Mouse (Mus musculus): ENCODE results near the gene Lsm14b. TPM values are rescaled to one million over a fixed set of nuclear protein-coding genes. Genes with fewer than 3 reads are reported as not detected.

Gene Lsm14b
- polyA plus RNA-seq, 1 experiment from 2014 or later, result 2.0 TPM

- H3K27ac ChIP-seq, result no peak overlapping the region
- ATAC-seq (ENCODE audit: low read depth), result no peak
- H3K9ac ChIP-seq, result no peak overlapping the region
Measured at GRCm38 (mm10) chr2:180018573-180018972, 6.2 kb upstream of the Lsm14b start.

GRCm38 (mm10) chr2:180020091-180020661 lies 4.6 kb upstream of the Lsm14b start:
- no peak overlapping the region for H3K27ac ChIP-seq
- H3K27me3 ChIP-seq, result peaks cover 43% of the 10 kb centered on the region
- H3K36me3 ChIP-seq, result no peaks in the 10 kb centered on the region
- no peak for DNase-seq
- H3K9ac ChIP-seq, result no peak overlapping the region
- H3K4me3 ChIP-seq (replicated peaks), result no peak overlapping the region
- no peaks in the 10 kb centered on the region for H3K9me3 ChIP-seq (replicated peaks)
- peaks cover 9% of the 10 kb centered on the region for H3K4me1 ChIP-seq (replicated peaks)
- H3K4me2 ChIP-seq, result no peak overlapping the region
- ATAC-seq (ENCODE audit: low read depth), result no peak
- WGBS (ENCODE audit: insufficient replicate concordance), result 56% methylated on average over 7 of the region's 7 CpGs

More at GRCm38 (mm10) chr2:180018573-180018972, 6.2 kb upstream of the Lsm14b start:
- no peak overlapping the region for H3K4me2 ChIP-seq
- 71% methylated on average over 9 of the region's 9 CpGs for WGBS (ENCODE audit: insufficient replicate concordance)
- H3K4me3 ChIP-seq (replicated peaks), result no peak overlapping the region
- H3K9me3 ChIP-seq (replicated peaks), result no peaks in the 10 kb centered on the region
- H3K4me1 ChIP-seq (replicated peaks), result peaks cover 1% of the 10 kb centered on the region
- no peak for DNase-seq
- H3K36me3 ChIP-seq, result no peaks in the 10 kb centered on the region
- H3K27me3 ChIP-seq, result peaks cover 43% of the 10 kb centered on the region

- no peak overlapping the region for H3K27ac ChIP-seq
- H3K36me3 ChIP-seq, result no peaks in the 10 kb centered on the region
- H3K9ac ChIP-seq, result no peak overlapping the region
- H3K4me2 ChIP-seq, result no peak overlapping the region
- 59% methylated on average over 8 of the region's 8 CpGs for WGBS (ENCODE audit: insufficient replicate concordance)
- peaks cover 43% of the 10 kb centered on the region for H3K27me3 ChIP-seq
- peaks cover 15% of the 10 kb centered on the region for H3K4me1 ChIP-seq (replicated peaks)
- H3K4me3 ChIP-seq (replicated peaks), result no peak overlapping the region
- ATAC-seq (ENCODE audit: low read depth), result no peak
- DNase-seq, result no peak
- no peaks in the 10 kb centered on the region for H3K9me3 ChIP-seq (replicated peaks)
Measured at GRCm38 (mm10) chr2:180020919-180021318, 3.9 kb upstream of the Lsm14b start.

- no peak overlapping the region for H3K4me3 ChIP-seq (replicated peaks)
- ATAC-seq (ENCODE audit: low read depth), result no peak
- H3K36me3 ChIP-seq, result peaks cover 12% of the 10 kb centered on the region
- no peak for DNase-seq
- H3K4me2 ChIP-seq, result no peak overlapping the region
- H3K9ac ChIP-seq, result no peak overlapping the region
- H3K27me3 ChIP-seq, result peaks cover 43% of the 10 kb centered on the region
- no peaks in the 10 kb centered on the region for H3K9me3 ChIP-seq (replicated peaks)
- peaks cover 34% of the 10 kb centered on the region for H3K4me1 ChIP-seq (replicated peaks)
- 68% methylated on average over 6 of the region's 6 CpGs for WGBS (ENCODE audit: insufficient replicate concordance)
- H3K27ac ChIP-seq, result no peak overlapping the region
Measured at GRCm38 (mm10) chr2:180022751-180023150, 2.0 kb upstream of the Lsm14b start.

- under 1% methylated on average over 78 of the region's 84 CpGs for WGBS (ENCODE audit: insufficient replicate concordance)
- H3K4me2 ChIP-seq, result peak overlapping the region; percentile 100
- H3K27ac ChIP-seq, result peak overlapping the region; percentile 94
- peak overlapping the region; percentile 90 for H3K9ac ChIP-seq
- peaks cover 40% of the 10 kb centered on the region for H3K4me1 ChIP-seq (replicated peaks)
- ATAC-seq (ENCODE audit: low read depth) (no peak; the same call in 1 of the 2 replicates), DNase-seq (peak; percentile 45)
- peaks cover 37% of the 10 kb centered on the region for H3K36me3 ChIP-seq
- no peaks in the 10 kb centered on the region for H3K9me3 ChIP-seq (replicated peaks)
- peak overlapping the region; percentile 97 for H3K4me3 ChIP-seq (replicated peaks)
- peaks cover 27% of the 10 kb centered on the region for H3K27me3 ChIP-seq
Measured at GRCm38 (mm10) chr2:180025135-180025860, 511 bp downstream of the Lsm14b start.

GRCm38 (mm10) chr2:180025861-180026200 lies 1.0 kb downstream of the Lsm14b start:
- no peak for ATAC-seq (ENCODE audit: low read depth)
- Histone ChIP-seq H3K36me3 (peaks cover 42% of the 10 kb centered on the region), H3K4me3 (replicated peaks) (peak overlapping the region; percentile 97), H3K27me3 (peaks cover 22% of the 10 kb centered on the region), H3K4me1 (replicated peaks) (peaks cover 40% of the 10 kb centered on the region), H3K4me2 (peak overlapping the region; percentile 100), H3K9me3 (replicated peaks) (no peaks in the 10 kb centered on the region), H3K9ac (peak overlapping the region; percentile 90), H3K27ac (peak overlapping the region; percentile 94)
- DNase-seq, result no peak
- 27% methylated on average over 6 of the region's 6 CpGs for WGBS (ENCODE audit: insufficient replicate concordance)

GRCm38 (mm10) chr2:180027768-180028167 lies 3.0 kb downstream of the Lsm14b start:
- Histone ChIP-seq H3K4me3 (replicated peaks) (no peak overlapping the region), H3K4me2 (no peak overlapping the region), H3K27ac (no peak overlapping the region), H3K27me3 (peaks cover 5% of the 10 kb centered on the region; the same call in 1 of the 2 replicates), H3K36me3 (peaks cover 62% of the 10 kb centered on the region), H3K9me3 (replicated peaks) (no peaks in the 10 kb centered on the region), H3K4me1 (replicated peaks) (peaks cover 40% of the 10 kb centered on the region), H3K9ac (no peak overlapping the region)
- WGBS (ENCODE audit: insufficient replicate concordance), result 81% methylated on average over 9 of the region's 9 CpGs
- no peak for ATAC-seq (ENCODE audit: low read depth)
- DNase-seq, result no peak

GRCm38 (mm10) chr2:180031270-180031669 lies 6.5 kb downstream of the Lsm14b start:
- 80% methylated on average over 6 of the region's 6 CpGs for WGBS (ENCODE audit: insufficient replicate concordance)
- no peaks in the 10 kb centered on the region for H3K27me3 ChIP-seq
- no peak for ATAC-seq (ENCODE audit: low read depth)
- no peak overlapping the region for H3K27ac ChIP-seq
- no peak overlapping the region for H3K4me2 ChIP-seq
- peaks cover 97% of the 10 kb centered on the region for H3K36me3 ChIP-seq
- no peaks in the 10 kb centered on the region for H3K9me3 ChIP-seq (replicated peaks)
- DNase-seq, result no peak
- H3K4me1 ChIP-seq (replicated peaks), result peaks cover 25% of the 10 kb centered on the region
- H3K9ac ChIP-seq, result no peak overlapping the region
- no peak overlapping the region for H3K4me3 ChIP-seq (replicated peaks)

GRCm38 (mm10) chr2:180032925-180033324 lies 8.1 kb downstream of the Lsm14b start:
- no peak overlapping the region for H3K27ac ChIP-seq
- H3K36me3 ChIP-seq, result peaks cover 99% of the 10 kb centered on the region
- DNase-seq (no peak), ATAC-seq (ENCODE audit: low read depth) (no peak)
- H3K4me3 ChIP-seq (replicated peaks), result no peak overlapping the region
- H3K9ac ChIP-seq, result no peak overlapping the region
- H3K4me1 ChIP-seq (replicated peaks), result peaks cover 8% of the 10 kb centered on the region
- no peaks in the 10 kb centered on the region for H3K27me3 ChIP-seq
- H3K4me2 ChIP-seq, result no peak overlapping the region
- H3K9me3 ChIP-seq (replicated peaks), result no peaks in the 10 kb centered on the region
- 73% methylated on average over 3 of the region's 3 CpGs for WGBS (ENCODE audit: insufficient replicate concordance)

GRCm38 (mm10) chr2:180033956-180034355 lies 9.2 kb downstream of the Lsm14b start:
- DNase-seq (no peak), ATAC-seq (ENCODE audit: low read depth) (peak; percentile 36)
- Histone ChIP-seq H3K4me1 (replicated peaks) (0 out of 2 replicates have a peak, but pooled peaks cover 3% of the 10 kb centered on the region), H3K9me3 (replicated peaks) (no peaks in the 10 kb centered on the region), H3K4me3 (replicated peaks) (no peak overlapping the region), H3K27ac (no peak overlapping the region), H3K4me2 (no peak overlapping the region), H3K36me3 (peaks cover 99% of the 10 kb centered on the region), H3K27me3 (no peaks in the 10 kb centered on the region), H3K9ac (no peak overlapping the region)
- 63% methylated on average over 3 of the region's 3 CpGs for WGBS (ENCODE audit: insufficient replicate concordance)

- DNase-seq (no peak), ATAC-seq (ENCODE audit: low read depth) (no peak)
- no peak overlapping the region for H3K9ac ChIP-seq
- peaks cover 6% of the 10 kb centered on the region for H3K4me1 ChIP-seq (replicated peaks)
- H3K36me3 ChIP-seq, result peaks cover 99% of the 10 kb centered on the region
- WGBS (ENCODE audit: insufficient replicate concordance), result 63% methylated on average over 5 of the region's 5 CpGs
- no peaks in the 10 kb centered on the region for H3K9me3 ChIP-seq (replicated peaks)
- H3K4me3 ChIP-seq (replicated peaks), result no peak overlapping the region
- no peak overlapping the region for H3K27ac ChIP-seq
- H3K27me3 ChIP-seq, result no peaks in the 10 kb centered on the region
- no peak overlapping the region for H3K4me2 ChIP-seq
Measured at GRCm38 (mm10) chr2:180034753-180035152, 10.0 kb downstream of the Lsm14b start.
